ENCODE assay signal across 39 mouse cellular contexts in the genomic region with DNA sequence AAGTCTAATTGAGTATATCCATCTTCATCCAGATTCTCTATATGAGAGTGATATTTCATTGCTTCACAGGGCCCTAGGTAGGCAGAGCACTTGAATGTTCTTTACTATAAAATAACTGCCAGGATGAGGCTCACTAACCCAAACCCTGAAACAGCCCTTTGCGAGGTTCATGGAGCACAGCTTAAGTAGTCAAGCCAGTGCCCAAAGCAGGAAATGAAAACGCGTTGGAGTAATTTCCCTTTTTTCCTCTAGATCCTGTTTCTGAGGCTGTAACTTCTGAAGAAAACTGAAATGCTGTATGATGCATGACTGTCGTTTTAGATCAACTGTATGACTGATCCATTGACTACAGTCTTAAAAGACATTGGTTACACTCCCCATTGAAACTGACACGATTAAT. TPM values are rescaled to one million over a fixed set of nuclear protein-coding genes. Genes with fewer than 3 reads are reported as not detected.
DNase-seq lines count a peak whose midpoint lies in the region; ATAC-seq and TF ChIP-seq lines count a peak whose summit lies in the region.
"Had no signal": no experiment of that assay in that cellular context is flagged by ENCODE, and none has a peak within 500 bp of the region (broad histone marks: within the 10 kb centered on the region; RNA-seq: fewer than 3 reads in every experiment).

No protein-coding gene starts in this region.

- peak; percentile 39; the same call in 1 of the 2 replicates for ATAC-seq in neutrophil, adult 5-6 weeks (ENCODE audit: extremely low read depth, insufficient number of reproducible peaks, low FRiP score, poor library complexity, severe bottlenecking)
- ATAC-seq: forebrain, embryonic 13.5 days; hindbrain, postnatal 0 days; intestine, embryonic 15.5 days; midbrain, embryonic 15.5 days; Patski had no signal

- no peak overlapping the region for H3K27ac ChIP-seq in layer of hippocampus, adult 2 months
- H3K27ac ChIP-seq in bone marrow, adult 2 months (ENCODE audit: control insufficient read depth, insufficient read depth, low read depth, low read length, poor library complexity), result no peak overlapping the region; the same call in 1 of the 2 replicates
- peak overlapping the region; percentile 56 for H3K27ac ChIP-seq in macrophage
- H3K27ac ChIP-seq: forebrain, embryonic 13.5 days; heart, embryonic 10.5 days; heart, embryonic 15.5 days; hindbrain, embryonic 12.5 days; hindbrain, postnatal 0 days; intestine, embryonic 15.5 days; limb, embryonic 13.5 days; liver, embryonic 14.5 days; midbrain, embryonic 10.5 days; midbrain, embryonic 15.5 days; neural tube, embryonic 12.5 days; stomach, postnatal 0 days had no signal

- peak; percentile 14 for DNase-seq in layer of hippocampus, adult 9-11 months
- no peak for DNase-seq in layer of hippocampus, adult 2 months (ENCODE audit: low spot score in 2 of 2)
- no peak for DNase-seq in layer of hippocampus, adult 18-20 months (ENCODE audit: low spot score in 2 of 2)
- no peak for DNase-seq in retina, embryonic 14.5 days (ENCODE audit: low spot score)
- DNase-seq: adrenal gland, postnatal 10 days; cerebellum, adult 2 months; cerebellum, postnatal 25 days; gastrocnemius, postnatal 14 days; heart, adult 11 months; kidney, adult 2 months; kidney, postnatal 10 days; lung, embryonic 14.5 days; lung, postnatal 4 days; thymus, adult 18-20 months; thymus, postnatal 25 days had no signal

- H3K36me3 ChIP-seq in macrophage (ENCODE audit: inconsistent target), result no peaks in the 10 kb centered on the region; the same call in 1 of the 2 replicates
- H3K36me3 ChIP-seq: heart, embryonic 10.5 days; heart, embryonic 15.5 days; hindbrain, embryonic 12.5 days; intestine, embryonic 15.5 days; limb, embryonic 13.5 days; midbrain, embryonic 10.5 days; midbrain, embryonic 15.5 days; neural tube, embryonic 12.5 days had no signal

- no peak for TF ChIP-seq POLR2A in bone marrow, adult 2 months (IDR thresholded peaks at IDR 0.05; ENCODE audit: borderline replicate concordance, control insufficient read depth, low read depth, low read length)

- no peaks in the 10 kb centered on the region; the same call in 1 of the 2 replicates for H3K4me1 ChIP-seq in bone marrow, adult 2 months (ENCODE audit: control insufficient read depth, insufficient read depth, low read length)
- H3K4me1 ChIP-seq: forebrain, embryonic 13.5 days; heart, embryonic 10.5 days; heart, embryonic 15.5 days; intestine, embryonic 15.5 days; limb, embryonic 13.5 days; midbrain, embryonic 10.5 days; midbrain, embryonic 15.5 days; neural tube, embryonic 12.5 days had no signal

- peaks cover 7% of the 10 kb centered on the region; the same call in 1 of the 2 replicates for H3K79me2 ChIP-seq in macrophage (ENCODE audit: inconsistent target)

- H3K4me3 ChIP-seq in layer of hippocampus, adult 2 months, result no peak overlapping the region
- H3K4me3 ChIP-seq in bone marrow, adult 2 months (replicated peaks; ENCODE audit: control insufficient read depth, low read depth, low read length), result peak overlapping the region; percentile 47
- H3K4me3 ChIP-seq in macrophage (ENCODE audit: inconsistent target), result no peak overlapping the region
- H3K4me3 ChIP-seq: forebrain, embryonic 13.5 days; heart, embryonic 10.5 days; heart, embryonic 15.5 days; hindbrain, embryonic 12.5 days; intestine, embryonic 15.5 days; limb, embryonic 13.5 days; midbrain, embryonic 10.5 days; midbrain, embryonic 15.5 days; myocyte; neural tube, embryonic 12.5 days had no signal

- no peak for TF ChIP-seq CTCF in layer of hippocampus, adult 2 months (conservative IDR thresholded peaks at IDR 0.05)
- no peak for TF ChIP-seq CTCF in bone marrow, adult 2 months (IDR thresholded peaks at IDR 0.05; ENCODE audit: control insufficient read depth, insufficient read depth, low read length)

- WGBS in bone marrow, adult 2 months, result 17% methylated on average over 5 of the region's 5 CpGs
- WGBS in macrophage (ENCODE audit: missing documents), result 6% methylated on average over 5 of the region's 5 CpGs

RNA-seq across cellular contexts. Expression of a gene that starts 20.8 kb away (rescaled TPM):
- total RNA-seq in layer of hippocampus, adult 2 months (2021), result 1 to 10 TPM; 4.1 to 5.7 TPM
- polyA plus RNA-seq in bone marrow, adult 2 months (2011; ENCODE audit: insufficient read depth, insufficient read length, low replicate concordance, missing spikeins), result 0.30 TPM in 1 of 2 replicates, not detected in the other
- 1 to 10 TPM in 1 of 26 experiments, under 1 TPM in 14, not detected in 11; 0.12 to 1.0 (median 0.43) TPM for total RNA-seq in macrophage (2018; cell fraction: chromatin; rRNA removed)
- 1 to 10 TPM in 3 of 26 experiments, under 1 TPM in 23; 0.11 to 1.3 (median 0.52) TPM for total RNA-seq in macrophage (2018; cell fraction: cytosol; rRNA removed)
- total RNA-seq in macrophage (2018; cell fraction: nucleus; rRNA removed), result 1 to 10 TPM in 1 of 26 experiments, under 1 TPM in 22, not detected in 3; 0.18 to 1.1 (median 0.50) TPM
- 0.12 to 0.80 TPM (median 0.65 TPM) in 3 replicates for polyA plus RNA-seq in macrophage (2018)
- total RNA-seq in neutrophil, adult 5-6 weeks (2017), result 3.6 and 4.3 TPM in 2 replicates
- total RNA-seq in layer of hippocampus, adult 18-20 months (2021), result 1 to 10 TPM; 4.2 TPM
- total RNA-seq: MEL had no signal
- polyA plus RNA-seq: Patski had no signal

RNA-seq across cellular contexts. Expression of a gene that starts 34.3 kb away (rescaled TPM):
- total RNA-seq in layer of hippocampus, adult 2 months (2021), result not detected
- 7.5 and 12.6 TPM in 2 replicates for polyA plus RNA-seq in bone marrow, adult 2 months (2011; ENCODE audit: insufficient read depth, insufficient read length, low replicate concordance, missing spikeins)
- total RNA-seq in macrophage (2018; cell fraction: chromatin; rRNA removed), result 100 to 1,000 TPM in 2 of 26 experiments, 10 to 100 TPM in 7, 1 to 10 TPM in 8, under 1 TPM in 4, not detected in 5; 0.16 to 150 (median 3.5) TPM
- total RNA-seq in macrophage (2018; cell fraction: cytosol; rRNA removed), result 10 to 100 TPM in 4 of 26 experiments, 1 to 10 TPM in 5, under 1 TPM in 17; 0.03 to 59.4 (median 0.27) TPM
- total RNA-seq in macrophage (2018; cell fraction: nucleus; rRNA removed), result 10 to 100 TPM in 9 of 26 experiments, 1 to 10 TPM in 7, under 1 TPM in 9, not detected in 1; 0.21 to 86.2 (median 2.9) TPM
- 0.28 to 0.32 TPM (median 0.30 TPM) in 3 replicates for polyA plus RNA-seq in macrophage (2018)
- 0.49 and 2.2 TPM in 2 replicates for total RNA-seq in neutrophil, adult 5-6 weeks (2017)
- not detected for total RNA-seq in layer of hippocampus, adult 18-20 months (2021)
- total RNA-seq: gastrocnemius, postnatal 14 days; hindbrain, postnatal 0 days; layer of hippocampus, postnatal 25 days; left cerebral cortex, postnatal 36 days; MEL had no signal
- polyA plus RNA-seq: brain, embryonic 14.5 days; cerebellum, adult 2 months; forebrain, embryonic 13.5 days; hindbrain, embryonic 12.5 days; limb, embryonic 13.5 days; midbrain, embryonic 15.5 days; Patski had no signal

RNA-seq across cellular contexts. Expression of a gene that starts 39.7 kb away (rescaled TPM):
- total RNA-seq in layer of hippocampus, adult 2 months (2021), result not detected
- polyA plus RNA-seq in bone marrow, adult 2 months (2011; ENCODE audit: insufficient read depth, insufficient read length, low replicate concordance, missing spikeins), result not detected in 2 replicates
- not detected for total RNA-seq in macrophage (2018; cell fraction: chromatin; rRNA removed)
- total RNA-seq in macrophage (2018; cell fraction: cytosol; rRNA removed), result under 1 TPM in 1 of 26 experiments, not detected in 25; 0.10 TPM
- not detected for total RNA-seq in macrophage (2018; cell fraction: nucleus; rRNA removed)
- not detected in 3 replicates for polyA plus RNA-seq in macrophage (2018)
- total RNA-seq in neutrophil, adult 5-6 weeks (2017), result 1.5 TPM in 1 of 2 replicates, not detected in the other
- total RNA-seq in layer of hippocampus, adult 18-20 months (2021), result not detected
- total RNA-seq: adrenal gland, postnatal 10 days; gastrocnemius, postnatal 14 days; heart, postnatal 25 days; layer of hippocampus, postnatal 25 days; left cerebral cortex, adult 8-10 months; left cerebral cortex, postnatal 36 days; MEL had no signal
- polyA plus RNA-seq: brain, embryonic 14.5 days; cerebellum, adult 2 months; embryonic facial prominence, embryonic 11.5 days; forebrain, embryonic 13.5 days; heart, embryonic 10.5 days; heart, embryonic 15.5 days; hindbrain, embryonic 12.5 days; hindbrain, postnatal 0 days; liver, embryonic 14.5 days; midbrain, embryonic 10.5 days; myocyte; neural tube, embryonic 12.5 days had no signal
